Mouse (Mus musculus): Measurements from ENCODE around the gene Got2. TPM values are rescaled to one million over a fixed set of nuclear protein-coding genes. Genes with fewer than 3 reads are reported as not detected.

The Got2 gene
- polyA plus RNA-seq, 1 experiment = 296 TPM

DNA sequence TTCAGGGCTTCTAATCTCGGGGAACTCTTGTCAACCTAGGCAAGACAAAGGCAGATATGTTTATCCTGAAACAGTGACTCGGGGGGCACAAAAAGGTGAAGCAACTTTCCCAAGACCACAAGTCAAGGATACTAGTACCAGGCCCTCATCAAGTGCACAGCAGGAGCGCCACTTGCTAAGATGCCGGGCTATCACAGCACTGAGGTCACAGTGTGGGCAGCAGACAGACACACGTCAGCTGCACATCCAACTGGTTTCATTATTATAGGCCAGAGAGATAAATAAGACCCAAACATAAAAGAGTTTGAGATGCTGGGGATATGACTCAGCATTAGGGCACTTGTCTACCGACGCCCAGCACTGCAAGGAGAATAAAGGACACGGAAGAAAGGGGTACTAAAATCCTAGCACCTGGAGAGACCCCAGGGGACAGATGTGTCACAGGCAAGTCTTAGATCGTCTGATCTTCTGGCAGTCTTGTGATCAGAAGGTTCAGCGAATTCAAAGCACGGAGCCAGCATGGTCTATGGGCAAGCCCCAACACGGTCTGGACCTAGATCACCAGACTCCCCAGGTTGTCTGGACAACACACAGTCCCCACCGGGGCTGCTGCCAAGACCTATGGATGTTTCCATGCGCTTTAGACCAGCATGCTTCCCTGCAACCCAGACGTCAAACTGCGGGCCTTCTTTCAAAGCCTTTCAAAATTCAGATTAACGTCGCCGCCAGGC, 39.4 kb downstream of the Got2 start:
- Histone ChIP-seq H3K27ac (ENCODE audit: insufficient read depth, low read depth, low read length) (no peak overlapping the region), H3K27me3 (replicated peaks; ENCODE audit: control insufficient read depth, insufficient read depth, low read length) (no peaks in the 10 kb centered on the region), H3K36me3 (ENCODE audit: control insufficient read depth, insufficient read depth, low read length) (no peaks in the 10 kb centered on the region), H3K4me3 (ENCODE audit: insufficient read depth, low read depth, low read length) (no peak overlapping the region), H3K4me1 (ENCODE audit: control insufficient read depth, insufficient read depth, low read length) (peaks cover 8% of the 10 kb centered on the region; the same call in 1 of the 2 replicates)
- 94% methylated on average over 19 of the region's 19 CpGs for WGBS
- TF ChIP-seq CTCF (conservative IDR thresholded peaks at IDR 0.05; ENCODE audit: insufficient read depth, insufficient read length, low read depth, low read length) = no peak
- no peak for TF ChIP-seq POLR2A (IDR thresholded peaks at IDR 0.05; ENCODE audit: low read depth, low read length)
- DNase-seq = no peak

DNA sequence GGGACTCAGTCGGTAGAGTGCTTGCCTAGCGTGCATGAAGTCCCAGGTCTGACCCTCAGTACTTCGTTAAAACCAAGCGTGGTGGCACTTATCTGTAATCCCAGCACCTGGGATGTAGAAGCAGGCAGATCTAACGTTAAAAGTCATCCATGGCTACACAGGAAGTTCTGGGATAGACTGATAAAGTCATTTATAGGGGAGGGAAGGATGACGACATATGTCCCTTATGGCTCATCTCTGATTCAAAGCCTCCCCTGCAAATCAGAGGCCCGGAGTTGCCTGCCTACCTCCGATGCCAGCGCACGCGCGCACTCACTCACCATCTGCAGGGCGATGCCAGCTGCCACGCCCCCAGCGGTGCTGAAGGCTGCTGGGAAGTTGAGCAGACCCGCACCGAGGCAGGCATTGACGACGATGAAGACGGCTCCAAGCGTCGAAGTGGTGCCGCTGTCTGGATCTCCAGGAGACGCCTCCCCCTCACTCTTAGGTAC, 40.2 kb downstream of the Got2 start:
- Histone ChIP-seq H3K4me1 (ENCODE audit: control insufficient read depth, insufficient read depth, low read length) (peaks cover 8% of the 10 kb centered on the region; the same call in 1 of the 2 replicates), H3K4me3 (ENCODE audit: insufficient read depth, low read depth, low read length) (no peak overlapping the region), H3K27me3 (replicated peaks; ENCODE audit: control insufficient read depth, insufficient read depth, low read length) (no peaks in the 10 kb centered on the region), H3K36me3 (ENCODE audit: control insufficient read depth, insufficient read depth, low read length) (no peaks in the 10 kb centered on the region), H3K27ac (ENCODE audit: insufficient read depth, low read depth, low read length) (no peak overlapping the region)
- no peak for DNase-seq
- 87% methylated on average over 24 of the region's 24 CpGs for WGBS
- TF ChIP-seq CTCF (conservative IDR thresholded peaks at IDR 0.05; ENCODE audit: insufficient read depth, insufficient read length, low read depth, low read length) (no peak), POLR2A (IDR thresholded peaks at IDR 0.05; ENCODE audit: low read depth, low read length) (no peak)

DNA sequence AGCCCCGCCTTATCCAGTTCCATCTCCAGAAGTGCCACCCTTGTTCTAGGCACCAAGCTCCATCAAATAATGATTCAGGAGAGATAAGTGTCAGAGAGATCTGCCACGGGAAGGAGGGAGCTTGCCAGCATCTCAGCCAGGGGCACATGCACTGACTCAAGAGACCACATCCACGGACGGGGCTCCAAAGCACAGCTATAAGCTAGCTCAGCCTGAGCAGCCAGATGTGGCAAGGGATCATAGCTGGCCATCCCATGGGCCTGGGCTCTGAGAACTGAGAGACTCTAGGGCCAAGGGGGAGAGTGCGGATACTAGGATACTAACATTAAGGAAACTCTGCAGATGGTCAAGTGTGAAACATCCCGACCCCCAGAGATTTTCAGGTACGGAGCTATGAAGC, 43.3 kb downstream of the Got2 start:
- Histone ChIP-seq H3K27ac (ENCODE audit: insufficient read depth, low read depth, low read length) (no peak overlapping the region), H3K4me3 (ENCODE audit: insufficient read depth, low read depth, low read length) (no peak overlapping the region), H3K4me1 (ENCODE audit: control insufficient read depth, insufficient read depth, low read length) (no peaks in the 10 kb centered on the region), H3K27me3 (replicated peaks; ENCODE audit: control insufficient read depth, insufficient read depth, low read length) (no peaks in the 10 kb centered on the region), H3K36me3 (ENCODE audit: control insufficient read depth, insufficient read depth, low read length) (no peaks in the 10 kb centered on the region; the same call in 1 of the 2 replicates)
- no peak for DNase-seq
- TF ChIP-seq CTCF (conservative IDR thresholded peaks at IDR 0.05; ENCODE audit: insufficient read depth, insufficient read length, low read depth, low read length) (no peak), POLR2A (IDR thresholded peaks at IDR 0.05; ENCODE audit: low read depth, low read length) (no peak)
- 85% methylated on average over 7 of the region's 7 CpGs for WGBS

DNA sequence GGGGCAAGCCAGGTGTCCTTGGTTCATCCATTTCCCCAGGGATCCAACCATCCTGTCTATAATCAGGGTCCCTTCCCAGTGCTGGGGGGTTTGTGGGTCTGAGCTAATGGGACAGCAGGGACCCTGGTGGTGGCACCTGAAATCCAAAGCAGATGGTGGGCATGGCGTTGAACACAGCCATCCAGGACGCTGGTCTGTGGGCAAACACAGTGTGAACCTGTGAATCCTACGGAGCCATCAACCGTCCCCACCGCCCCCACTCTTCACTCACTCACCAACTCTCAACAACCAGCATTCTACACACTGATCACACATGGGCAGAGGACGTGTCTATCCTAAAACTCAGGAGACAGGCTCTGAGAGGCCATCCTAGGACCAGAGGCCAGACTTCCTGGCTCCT, 44.4 kb downstream of the Got2 start:
- no peaks in the 10 kb centered on the region; the same call in 1 of the 2 replicates for H3K36me3 ChIP-seq (ENCODE audit: control insufficient read depth, insufficient read depth, low read length)
- no peaks in the 10 kb centered on the region for H3K27me3 ChIP-seq (replicated peaks; ENCODE audit: control insufficient read depth, insufficient read depth, low read length)
- H3K4me3 ChIP-seq (ENCODE audit: insufficient read depth, low read depth, low read length) = no peak overlapping the region
- TF ChIP-seq POLR2A (IDR thresholded peaks at IDR 0.05; ENCODE audit: low read depth, low read length) = no peak
- no peak for TF ChIP-seq CTCF (conservative IDR thresholded peaks at IDR 0.05; ENCODE audit: insufficient read depth, insufficient read length, low read depth, low read length)
- no peak overlapping the region for H3K27ac ChIP-seq (ENCODE audit: insufficient read depth, low read depth, low read length)
- no peaks in the 10 kb centered on the region for H3K4me1 ChIP-seq (ENCODE audit: control insufficient read depth, insufficient read depth, low read length)
- WGBS = 94% methylated on average over 6 of the region's 6 CpGs
- DNase-seq = no peak

DNA sequence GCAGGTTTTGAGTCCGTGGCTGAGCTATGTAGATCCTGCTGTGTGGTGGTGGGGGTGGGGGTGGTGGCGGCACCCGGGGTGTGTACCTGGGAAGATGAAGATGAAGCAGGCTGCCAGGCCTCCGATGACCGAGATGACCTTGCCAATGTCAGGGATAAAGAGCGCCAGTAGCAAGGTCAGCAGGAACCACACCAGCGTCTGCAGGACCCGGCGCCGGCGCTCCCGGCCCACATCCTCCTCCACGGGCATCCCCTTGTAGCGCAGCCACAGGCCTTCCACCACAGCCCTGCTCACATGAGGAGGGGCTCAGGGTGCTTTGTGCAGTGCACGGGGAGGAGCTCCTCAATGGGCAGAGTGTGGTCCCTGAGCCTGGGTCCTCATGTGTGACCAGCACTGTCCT, 46.9 kb downstream of the Got2 start:
- TF ChIP-seq POLR2A (IDR thresholded peaks at IDR 0.05; ENCODE audit: low read depth, low read length) (no peak), CTCF (conservative IDR thresholded peaks at IDR 0.05; ENCODE audit: insufficient read depth, insufficient read length, low read depth, low read length) (no peak)
- no peak overlapping the region for H3K27ac ChIP-seq (ENCODE audit: insufficient read depth, low read depth, low read length)
- 95% methylated on average over 15 of the region's 15 CpGs for WGBS

DNA sequence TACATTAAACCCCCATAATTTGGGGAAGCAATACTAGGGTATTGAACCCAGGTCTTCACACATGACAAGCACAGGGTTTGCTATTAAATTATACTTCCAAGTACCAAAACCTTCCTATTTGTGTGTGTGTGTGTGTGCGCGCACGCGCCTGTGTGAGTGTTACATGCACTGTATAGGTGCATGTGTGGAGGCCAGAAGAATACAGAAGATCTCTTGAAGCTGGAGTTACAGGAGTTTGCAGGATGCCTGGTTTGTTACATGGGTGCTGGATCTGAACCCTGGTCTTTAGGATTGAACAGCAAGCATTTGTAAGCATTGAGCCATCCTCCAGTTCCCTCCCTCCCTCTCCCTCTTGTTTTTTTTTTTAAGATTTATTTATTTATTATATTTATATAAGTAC, 49.1 kb downstream of the Got2 start:
- WGBS = 96% methylated on average over 4 of the region's 4 CpGs

More for the DNA sequence above, 46.9 kb downstream of the Got2 start:
- no peak for DNase-seq
- Histone ChIP-seq H3K4me3 (ENCODE audit: insufficient read depth, low read depth, low read length) (no peak overlapping the region), H3K36me3 (ENCODE audit: control insufficient read depth, insufficient read depth, low read length) (no peaks in the 10 kb centered on the region; the same call in 1 of the 2 replicates), H3K27me3 (replicated peaks; ENCODE audit: control insufficient read depth, insufficient read depth, low read length) (no peaks in the 10 kb centered on the region), H3K4me1 (ENCODE audit: control insufficient read depth, insufficient read depth, low read length) (no peaks in the 10 kb centered on the region)

DNA sequence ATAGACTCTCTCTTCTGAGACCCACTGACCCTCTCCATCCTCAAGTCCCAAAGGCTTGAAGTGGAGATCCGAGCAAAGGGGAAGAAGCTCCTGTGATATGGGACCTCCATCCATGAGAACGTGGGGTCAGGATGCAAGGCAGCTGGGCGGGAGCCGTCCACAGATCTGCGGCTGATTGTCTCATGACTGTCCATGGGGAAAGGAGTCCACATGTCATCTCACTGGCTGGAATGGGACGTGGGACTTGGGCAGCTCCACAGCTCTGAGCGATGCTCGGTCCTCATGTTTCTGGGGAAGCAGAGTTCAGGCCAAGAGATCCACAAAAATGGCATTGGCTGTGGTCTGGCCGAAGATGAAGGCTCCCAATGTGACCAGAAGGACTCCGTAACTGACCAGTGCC, 51.1 kb downstream of the Got2 start:
- Histone ChIP-seq H3K4me3 (ENCODE audit: insufficient read depth, low read depth, low read length) (no peak overlapping the region), H3K36me3 (ENCODE audit: control insufficient read depth, insufficient read depth, low read length) (no peaks in the 10 kb centered on the region; the same call in 1 of the 2 replicates), H3K27me3 (replicated peaks; ENCODE audit: control insufficient read depth, insufficient read depth, low read length) (no peaks in the 10 kb centered on the region), H3K4me1 (ENCODE audit: control insufficient read depth, insufficient read depth, low read length) (peaks cover 3% of the 10 kb centered on the region; the same call in 1 of the 2 replicates), H3K27ac (ENCODE audit: insufficient read depth, low read depth, low read length) (no peak overlapping the region)
- no peak for DNase-seq
- TF ChIP-seq POLR2A (IDR thresholded peaks at IDR 0.05; ENCODE audit: low read depth, low read length) (no peak), CTCF (conservative IDR thresholded peaks at IDR 0.05; ENCODE audit: insufficient read depth, insufficient read length, low read depth, low read length) (no peak)
- 92% methylated on average over 10 of the region's 10 CpGs for WGBS

More for the DNA sequence above, 49.1 kb downstream of the Got2 start:
- H3K4me3 ChIP-seq (ENCODE audit: insufficient read depth, low read depth, low read length) = no peak overlapping the region
- H3K27me3 ChIP-seq (replicated peaks; ENCODE audit: control insufficient read depth, insufficient read depth, low read length) = no peaks in the 10 kb centered on the region
- H3K27ac ChIP-seq (ENCODE audit: insufficient read depth, low read depth, low read length) = no peak overlapping the region
- TF ChIP-seq POLR2A (IDR thresholded peaks at IDR 0.05; ENCODE audit: low read depth, low read length) = no peak
- no peak for DNase-seq
- no peaks in the 10 kb centered on the region; the same call in 1 of the 2 replicates for H3K36me3 ChIP-seq (ENCODE audit: control insufficient read depth, insufficient read depth, low read length)
- no peaks in the 10 kb centered on the region for H3K4me1 ChIP-seq (ENCODE audit: control insufficient read depth, insufficient read depth, low read length)
